Mouse (Mus musculus) brain, adult 10 weeks (tissue): ENCODE results near the gene Cyb5b. TPM values are rescaled to one million over a fixed set of nuclear protein-coding genes. Genes with fewer than 3 reads are reported as not detected.

Experiments
- polyA plus RNA-seq: library from polyadenylated mRNA; stranded (reverse); fragments of 350-450 nt; fragmentation: Illumina TruSeq; extraction: RNeasy Lipid Tissue Mini Kit (QIAGEN cat#74804); gene quantifications from one replicate; pipeline ENCODE4 v1.2.3, GENCODE M21; 2015; ENCODE audit warnings: low read depth, low replicate concordance

The Cyb5b gene
- 93.6 TPM for polyA plus RNA-seq

DNA sequence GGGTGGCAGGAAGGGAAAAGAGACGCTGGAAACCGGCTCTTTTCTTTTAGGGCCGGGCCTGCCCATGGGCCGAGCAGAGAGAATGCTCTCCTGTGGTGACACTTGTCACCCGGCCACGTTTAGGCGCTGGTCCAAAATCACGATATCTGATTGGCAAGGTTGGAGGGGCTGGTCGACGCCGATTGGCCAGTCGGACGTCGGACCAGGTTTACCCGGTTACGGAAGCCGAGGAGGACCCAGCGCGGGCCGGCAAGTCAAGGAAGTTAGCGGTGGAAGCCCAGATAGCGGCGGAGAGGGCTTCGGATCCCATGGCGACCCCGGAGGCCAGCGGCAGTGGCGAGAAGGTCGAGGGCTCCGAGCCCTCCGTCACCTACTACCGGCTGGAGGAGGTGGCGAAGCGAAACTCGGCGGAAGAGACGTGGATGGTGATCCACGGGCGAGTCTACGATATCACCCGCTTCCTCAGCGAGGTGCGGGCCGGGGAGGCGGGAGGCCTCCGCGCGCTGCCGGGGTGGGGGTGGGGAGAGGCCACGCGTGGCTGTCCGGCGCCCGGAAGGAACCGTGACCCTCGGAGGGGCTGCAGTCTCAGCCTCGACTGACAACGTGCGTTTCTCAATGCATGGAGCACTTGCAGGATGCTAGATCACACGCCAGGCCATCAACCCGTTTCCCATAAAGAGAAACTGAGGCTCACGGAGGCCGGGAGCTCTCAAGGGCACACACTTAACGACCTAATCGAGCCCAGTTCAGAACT, at the start of gene Cyb5b:
TSS of gene Cyb5b (plus strand) at position 237 of the 754 bp plus-strand sequence.

Other genes starting within 250 kb of the Cyb5b start
- gene Sntb2, start 214.9 kb upstream of the Cyb5b start, polyA plus RNA-seq, result 7.2 TPM
- gene Vps4a, start 119.4 kb upstream of the Cyb5b start, polyA plus RNA-seq, result 124 TPM
- 34.1 TPM for gene Pdf, start 102.0 kb upstream of the Cyb5b start, polyA plus RNA-seq
- gene Cog8, start 94.0 kb upstream of the Cyb5b start, polyA plus RNA-seq, result 27.1 TPM
- 45.9 TPM for gene Nip7, start 93.8 kb upstream of the Cyb5b start, polyA plus RNA-seq
- gene Tmed6, start 85.0 kb upstream of the Cyb5b start, polyA plus RNA-seq, result not detected
- 34.8 TPM for gene Terf2, start 54.1 kb upstream of the Cyb5b start, polyA plus RNA-seq
- 27.3 TPM for gene Nfat5, start 142.8 kb downstream of the Cyb5b start, polyA plus RNA-seq